Mouse (Mus musculus): ENCODE data around the gene Amotl2.

Gene Amotl2

DNA sequence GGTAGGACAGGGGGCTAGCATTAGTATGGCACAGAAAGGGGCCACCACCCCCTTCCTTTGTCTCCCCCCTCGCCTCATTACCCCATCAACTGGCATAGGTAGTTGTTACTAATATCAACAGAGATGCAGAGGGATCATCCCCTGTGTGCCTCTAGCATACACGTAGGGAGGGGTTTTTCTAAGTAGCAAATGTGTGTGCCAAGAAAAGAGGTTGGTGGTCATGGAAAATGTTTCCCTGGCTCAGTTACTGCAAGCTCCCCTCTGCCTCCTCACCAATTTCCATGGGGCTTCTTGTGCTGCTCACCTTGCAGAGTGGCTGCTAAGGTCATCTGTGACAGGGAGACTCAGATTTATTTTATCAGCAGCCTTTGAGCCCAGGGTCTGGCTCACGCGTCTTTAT is 2.6 kb downstream of the Amotl2 start:
- no peak for DNase-seq (ENCODE audit: low spot score)

DNA sequence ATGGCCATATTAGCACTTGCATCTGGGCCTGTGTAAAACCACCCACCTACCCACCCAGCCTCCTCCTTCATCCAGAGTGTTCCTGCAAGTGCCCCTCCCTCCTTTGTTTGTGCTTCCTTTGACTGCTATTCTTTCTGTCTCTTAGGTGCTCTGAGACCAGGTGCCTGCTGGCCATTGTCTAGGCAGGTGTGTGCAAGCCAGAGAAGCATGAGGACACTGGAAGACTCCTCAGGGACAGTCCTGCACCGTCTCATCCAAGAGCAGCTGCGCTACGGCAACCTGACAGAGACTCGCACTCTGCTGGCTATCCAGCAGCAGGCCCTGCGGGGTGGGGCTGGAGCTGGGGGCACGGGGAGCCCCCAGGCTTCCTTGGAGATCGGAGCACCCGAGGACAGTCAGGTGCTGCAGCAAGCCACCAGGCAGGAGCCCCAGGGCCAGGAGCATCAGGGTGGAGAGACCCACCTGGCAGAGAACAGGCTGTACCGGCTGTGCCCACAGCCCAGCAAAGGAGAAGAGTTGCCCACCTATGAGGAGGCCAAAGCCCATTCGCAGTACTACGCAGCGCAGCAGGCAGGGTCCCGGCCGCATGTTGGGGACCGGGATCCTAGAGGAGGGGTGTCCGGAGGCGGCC is 3.6 kb downstream of the Amotl2 start:
- no peak for DNase-seq (ENCODE audit: low spot score)

DNA sequence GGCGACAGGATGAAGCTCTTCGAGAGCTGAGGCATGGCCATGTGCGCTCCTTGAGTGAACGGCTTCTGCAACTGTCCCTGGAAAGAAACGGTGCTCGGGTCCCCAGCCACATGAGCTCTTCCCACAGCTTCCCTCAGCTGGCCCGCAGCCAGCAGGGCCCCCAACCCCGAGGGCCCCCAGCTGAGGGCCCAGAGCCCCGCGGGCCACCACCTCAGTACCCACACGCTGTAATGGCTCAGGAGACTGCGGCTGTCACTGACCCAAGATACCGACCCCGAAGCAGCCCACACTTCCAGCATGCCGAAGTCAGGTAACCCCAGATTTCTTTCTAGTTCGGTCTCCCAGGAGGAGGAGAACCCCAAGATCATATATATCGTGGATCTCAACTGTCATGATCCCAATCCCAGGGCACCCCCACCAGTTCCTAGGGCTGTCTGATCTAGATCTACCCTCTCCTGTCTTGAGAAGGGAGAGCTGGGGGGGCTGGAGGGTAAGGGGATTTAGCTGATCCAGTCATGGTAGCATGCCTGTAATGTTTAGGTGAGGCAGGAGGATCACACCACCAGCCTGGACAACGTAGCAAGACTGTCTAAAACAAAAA is 4.2 kb downstream of the Amotl2 start:
- DNase-seq (ENCODE audit: low spot score): no peak

DNA sequence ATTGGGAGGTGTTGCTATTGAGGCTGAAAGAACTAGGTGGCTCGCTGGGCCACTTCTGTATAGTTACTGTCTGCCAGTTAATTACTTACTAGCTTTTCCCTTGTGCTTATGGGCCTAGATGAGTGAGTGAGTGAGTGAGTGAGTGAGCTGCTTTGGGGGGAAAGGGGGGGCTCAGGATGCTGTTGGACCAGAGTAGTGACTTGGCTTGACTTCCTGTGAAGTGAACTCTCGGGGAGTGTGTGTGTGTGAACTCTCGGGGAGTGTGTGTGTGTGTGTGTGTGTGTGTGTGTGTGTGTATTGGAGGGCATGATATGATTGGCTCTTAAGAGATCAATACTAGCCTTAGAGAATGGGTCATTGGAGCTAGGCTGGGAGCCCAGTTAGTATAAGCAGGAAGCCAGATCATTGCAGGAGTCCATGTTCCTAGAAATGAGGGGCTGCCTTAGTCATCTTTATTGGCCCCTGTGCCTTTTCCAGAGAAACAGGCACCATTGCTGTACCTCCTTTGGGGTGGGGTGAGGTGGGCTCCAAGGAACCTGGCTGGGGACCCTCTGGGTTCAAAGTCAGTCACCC is 5.0 kb downstream of the Amotl2 start:
- no peak for DNase-seq (ENCODE audit: low spot score)

DNA sequence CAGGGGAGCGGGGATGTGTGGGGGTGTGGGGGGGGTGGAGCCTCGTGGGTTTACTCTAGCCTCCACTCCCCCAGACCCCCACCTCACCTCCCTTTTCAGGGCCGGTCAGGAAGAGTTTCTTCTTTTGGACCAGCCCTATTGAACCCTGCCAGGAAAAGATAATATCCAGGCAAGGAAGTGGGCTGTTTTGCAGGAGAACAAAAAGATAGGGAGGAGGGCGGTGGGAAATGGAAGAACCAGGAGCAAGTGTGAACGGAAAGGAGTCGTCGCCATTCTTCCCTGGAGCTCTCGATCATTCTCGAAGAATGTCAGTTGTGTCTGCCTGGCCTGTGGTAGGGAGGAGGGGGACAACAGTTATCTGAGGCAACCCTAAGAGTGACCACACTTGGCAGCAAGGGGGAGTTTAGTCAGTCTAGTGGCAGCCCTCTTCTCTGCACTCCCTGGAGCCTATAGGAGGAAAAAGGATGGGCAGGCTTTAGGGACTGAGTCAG is 5.6 kb downstream of the Amotl2 start:
- no peak for DNase-seq (ENCODE audit: low spot score)

DNA sequence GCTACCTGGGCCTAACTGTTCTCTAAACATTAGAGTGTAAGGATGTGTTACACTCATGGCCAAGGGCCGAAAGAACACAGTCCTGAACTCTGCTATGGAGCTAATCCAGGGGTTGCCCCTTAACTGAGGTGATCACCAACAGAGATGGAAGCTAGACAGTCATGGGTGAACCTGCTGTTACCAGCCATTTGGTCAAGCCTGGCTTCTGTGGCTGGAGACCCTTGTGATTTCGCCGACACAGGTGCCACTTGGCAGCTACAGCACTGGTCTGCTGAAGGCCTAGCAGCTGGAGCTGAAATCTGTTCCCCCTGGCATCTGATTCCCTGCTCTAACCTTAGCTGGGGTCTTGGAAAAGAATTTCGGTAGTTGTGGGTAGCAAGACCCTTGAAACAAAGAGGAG is 6.3 kb downstream of the Amotl2 start:
- no peak for DNase-seq (ENCODE audit: low spot score)

DNA sequence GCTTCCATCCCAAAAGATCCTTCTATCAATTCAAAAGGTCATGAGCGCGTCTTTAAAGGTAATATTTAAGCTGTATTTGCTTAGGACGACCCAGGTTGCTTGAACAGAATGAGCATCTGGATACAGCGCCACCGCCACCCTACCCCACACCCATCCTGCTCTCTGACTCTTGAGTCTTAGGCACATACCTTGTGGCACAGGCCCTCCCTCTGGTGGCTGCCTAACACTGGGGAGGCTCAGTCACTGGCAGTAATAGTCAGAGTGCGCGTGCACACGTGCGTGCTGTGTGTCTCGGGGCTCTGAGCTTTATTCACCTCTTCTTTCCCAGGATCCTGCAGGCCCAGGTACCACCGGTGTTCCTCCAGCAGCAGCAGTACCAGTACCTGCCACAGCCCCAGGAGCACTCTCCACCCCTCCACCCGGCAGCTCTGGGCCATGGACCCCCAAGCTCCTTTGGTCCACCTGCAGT is 6.8 kb downstream of the Amotl2 start:
- no peak for DNase-seq (ENCODE audit: low spot score)

DNA sequence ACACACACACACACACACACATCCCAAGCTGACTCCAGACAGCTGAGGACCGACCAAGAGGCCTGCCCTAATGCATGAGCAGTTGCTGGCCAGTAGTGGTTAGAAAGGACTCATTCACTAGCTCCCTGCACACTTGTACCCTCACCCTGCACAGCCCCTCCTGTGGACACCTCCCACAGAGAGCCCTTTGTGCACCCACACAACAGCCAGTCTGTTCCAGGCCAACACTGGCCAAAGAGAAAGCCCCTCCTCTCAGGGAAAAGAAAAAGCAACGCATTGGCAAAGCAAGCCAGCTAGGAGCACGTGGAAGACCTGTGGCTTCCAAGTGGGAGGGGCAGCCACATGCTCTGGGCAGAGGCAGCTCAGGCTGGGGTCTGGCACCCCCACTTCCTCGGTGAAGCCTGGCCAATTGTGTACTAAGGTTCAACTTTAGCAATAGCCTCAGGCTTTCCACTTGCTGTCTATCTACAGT is 7.6 kb downstream of the Amotl2 start:
- DNase-seq (ENCODE audit: low spot score): peak; percentile 63

DNA sequence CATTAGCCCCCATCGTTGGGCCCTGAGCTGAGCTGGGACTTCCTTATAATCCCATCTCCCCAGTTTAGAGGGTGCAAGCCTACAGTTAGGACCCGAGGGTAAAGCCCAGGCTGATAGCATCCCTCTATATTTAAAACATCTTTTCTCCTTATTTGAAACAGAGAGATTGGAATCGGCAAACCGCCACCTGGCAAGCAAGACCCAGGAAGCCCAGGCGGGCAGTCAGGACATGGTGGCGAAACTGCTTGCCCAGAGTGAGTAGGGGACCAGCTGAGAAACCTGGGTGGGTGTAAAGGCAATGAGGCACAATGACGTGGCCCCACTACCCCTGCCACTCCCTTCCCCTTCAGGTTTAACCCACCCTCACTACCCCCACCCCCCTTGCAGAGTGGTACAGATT is 8.5 kb downstream of the Amotl2 start:
- DNase-seq (ENCODE audit: low spot score): no peak

DNA sequence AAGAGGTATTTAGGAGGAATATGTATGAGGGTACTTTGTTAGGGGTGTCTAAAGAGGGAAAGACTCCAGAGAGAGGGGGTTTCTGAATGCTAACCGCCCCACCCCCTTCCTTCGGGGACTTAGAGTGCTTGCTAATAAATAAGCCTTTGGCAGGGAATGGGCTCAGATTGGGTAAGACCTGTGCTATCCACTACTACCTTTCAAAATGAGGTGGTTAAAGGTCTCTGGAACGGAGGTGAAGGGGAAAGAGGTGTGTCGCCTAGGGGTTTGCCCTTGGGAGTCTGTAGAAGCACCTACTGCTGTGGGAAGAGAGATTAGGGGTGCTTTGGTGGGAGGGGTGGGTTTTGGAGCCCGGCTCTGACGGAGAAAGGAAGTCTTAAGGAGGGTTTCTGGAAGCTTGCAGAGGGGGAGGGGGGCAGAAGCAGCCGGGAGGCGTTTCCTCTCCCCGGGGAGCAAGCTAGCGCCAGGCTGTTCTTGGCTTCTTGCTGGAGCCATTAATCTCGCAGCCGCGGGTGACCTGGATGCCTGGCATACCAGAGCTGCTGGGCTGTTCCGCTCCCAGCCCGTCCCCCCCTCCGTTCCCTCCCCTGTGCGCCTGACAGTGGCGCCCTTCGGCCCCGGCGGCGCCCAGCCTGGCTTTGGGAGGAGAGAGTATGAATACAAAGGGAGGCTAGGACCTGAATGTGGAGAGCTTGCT is 9.6 kb downstream of the Amotl2 start:
- peak; percentile 90 for DNase-seq (ENCODE audit: low spot score)

DNA sequence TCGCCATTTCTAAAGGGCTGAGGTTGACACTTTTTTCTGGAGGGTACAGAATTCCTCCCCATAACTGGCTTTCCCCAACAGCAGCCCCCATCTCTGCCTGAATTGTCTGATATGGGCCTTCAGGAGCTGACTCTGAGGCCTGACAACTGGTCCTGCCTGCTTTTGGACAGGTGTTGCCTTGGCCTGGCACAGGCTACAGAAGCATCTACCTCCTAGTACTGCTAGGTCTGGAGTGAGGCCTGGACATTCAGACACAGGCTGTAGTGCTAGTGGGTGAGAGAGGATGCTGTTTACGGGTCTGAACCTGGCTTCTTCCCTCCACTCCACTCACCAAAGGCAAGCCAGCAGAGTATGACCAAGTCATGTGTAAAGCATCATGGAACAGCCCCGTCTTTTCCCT is 10.3 kb downstream of the Amotl2 start:
- no peak for DNase-seq (ENCODE audit: low spot score)

DNA sequence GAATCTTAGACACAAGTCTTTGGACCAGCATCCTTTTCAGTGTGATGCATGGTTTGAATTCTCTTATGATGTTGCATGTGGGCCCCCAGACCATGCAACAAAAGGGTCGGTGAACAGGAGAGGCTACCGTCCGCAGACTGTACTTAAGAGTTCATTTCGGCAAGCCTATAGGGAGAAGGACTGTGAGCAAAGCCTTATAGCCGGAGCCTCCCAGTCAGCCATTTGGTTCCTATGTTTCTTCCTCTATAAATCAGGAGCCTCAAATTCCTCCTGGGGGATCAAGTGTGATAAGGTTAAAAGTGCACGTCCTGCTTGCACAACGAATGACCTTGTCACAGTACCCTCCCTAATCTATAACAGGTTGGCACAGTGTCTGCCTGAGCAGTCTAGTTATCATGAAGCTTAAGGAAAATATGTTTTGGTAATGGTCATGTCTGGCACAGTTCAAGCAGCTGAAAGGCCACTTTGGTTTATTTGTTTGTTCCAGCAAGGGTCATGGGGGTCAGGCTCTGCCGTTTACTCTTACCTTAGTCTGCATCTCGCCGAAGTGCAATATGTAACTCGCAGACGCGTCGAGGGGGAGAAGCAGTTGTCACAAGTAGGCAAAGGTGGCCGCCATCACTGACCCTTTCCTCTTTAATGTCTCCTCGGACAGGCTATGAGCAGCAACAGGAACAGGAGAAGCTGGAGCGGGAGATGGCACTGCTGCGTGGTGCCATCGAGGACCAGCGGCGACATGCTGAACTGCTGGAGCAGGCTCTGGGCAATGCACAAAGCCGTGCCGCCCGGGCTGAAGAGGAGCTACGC is 11.4 kb downstream of the Amotl2 start:
- DNase-seq (ENCODE audit: low spot score): no peak

DNA sequence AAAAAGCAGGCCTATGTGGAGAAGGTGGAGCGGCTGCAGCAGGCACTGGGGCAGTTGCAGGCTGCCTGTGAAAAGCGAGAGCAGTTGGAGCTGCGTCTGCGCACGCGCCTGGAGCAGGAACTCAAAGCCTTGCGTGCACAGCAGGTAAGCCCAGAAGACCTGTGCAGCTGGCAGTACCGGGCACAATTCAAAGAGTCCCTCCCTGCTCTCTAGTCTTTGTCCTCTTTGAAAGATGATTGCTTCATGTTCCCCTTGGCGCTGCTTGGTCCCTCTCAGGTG is 11.9 kb downstream of the Amotl2 start:
- DNase-seq (ENCODE audit: low spot score): no peak

DNA sequence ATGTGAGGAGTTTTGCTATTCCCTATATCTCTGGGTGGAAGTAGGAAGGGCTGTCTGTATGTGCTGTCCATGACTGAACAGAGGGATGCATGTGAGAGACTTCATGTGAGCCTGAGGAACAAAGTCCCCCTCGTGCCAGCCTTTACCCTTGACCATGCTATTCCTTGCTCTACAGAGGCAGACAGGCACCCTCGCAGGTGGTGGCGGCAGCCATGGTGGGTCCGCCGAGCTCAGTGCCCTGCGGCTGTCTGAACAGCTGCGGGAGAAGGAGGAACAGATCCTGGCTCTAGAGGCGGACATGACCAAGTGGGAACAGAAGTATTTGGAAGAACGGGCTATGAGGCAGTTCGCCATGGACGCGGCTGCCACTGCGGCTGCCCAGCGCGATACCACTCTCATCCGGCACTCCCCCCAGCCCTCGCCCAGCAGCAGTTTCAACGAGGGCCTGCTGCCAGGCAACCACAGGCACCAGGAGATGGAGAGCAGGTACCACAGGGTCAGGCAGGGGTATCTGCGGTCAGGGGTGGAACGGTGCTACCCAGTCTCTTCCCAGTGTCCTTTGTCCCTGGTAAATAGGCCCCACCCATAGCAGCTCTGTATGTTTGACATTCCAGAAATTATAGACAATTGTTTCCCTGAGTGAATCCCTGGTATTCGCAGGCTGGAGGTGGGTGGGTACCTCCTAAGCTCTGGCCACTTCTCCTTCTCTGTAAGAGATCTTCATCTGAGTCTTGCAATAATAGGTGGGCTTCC is 12.8 kb downstream of the Amotl2 start:
- no peak for DNase-seq (ENCODE audit: low spot score)

DNA sequence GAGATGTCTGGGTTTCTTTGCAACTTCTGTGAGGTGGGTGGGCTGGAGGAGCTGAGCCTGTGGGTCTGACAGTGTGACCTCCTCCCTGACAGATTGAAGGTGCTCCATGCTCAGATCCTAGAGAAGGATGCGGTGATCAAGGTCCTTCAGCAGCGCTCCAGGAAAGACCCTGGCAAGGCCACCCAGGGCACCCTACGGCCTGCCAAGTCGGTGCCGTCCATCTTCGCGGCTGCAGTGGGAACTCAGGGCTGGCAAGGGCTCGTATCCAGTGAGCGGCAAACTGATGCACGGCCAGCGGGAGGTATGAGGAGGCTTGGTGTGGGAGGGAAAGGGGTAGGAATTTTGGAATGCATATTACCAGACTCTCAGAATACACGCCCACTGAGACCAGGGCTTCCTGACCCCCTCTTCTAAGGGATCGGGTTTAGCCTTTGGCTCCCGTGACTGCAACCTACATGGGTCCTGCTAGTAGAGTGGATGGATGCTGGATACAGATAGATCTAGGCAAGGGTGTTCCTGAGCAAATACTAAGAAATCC is 13.5 kb downstream of the Amotl2 start:
- no peak for DNase-seq (ENCODE audit: low spot score)

DNA sequence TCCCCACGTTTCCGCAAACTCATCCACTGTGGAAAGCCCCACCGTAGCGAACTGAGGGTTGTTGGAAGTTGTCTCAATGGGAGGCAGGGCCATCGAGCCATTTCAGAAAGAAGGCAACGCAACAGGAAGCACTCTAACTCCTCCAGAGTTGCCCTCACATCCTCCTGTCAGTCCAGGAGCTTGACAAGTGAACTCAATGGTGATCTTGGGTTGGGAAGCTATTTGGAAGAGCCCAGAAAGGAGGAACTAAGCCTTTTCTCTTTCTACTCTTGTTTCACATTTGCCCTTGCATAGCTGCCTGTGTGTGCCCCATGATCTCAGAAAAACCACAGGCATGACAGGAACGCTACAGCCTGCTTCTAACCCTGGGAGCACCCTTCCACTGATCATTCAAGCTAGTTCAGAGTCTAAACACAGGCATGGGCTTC is 14.6 kb downstream of the Amotl2 start:
- no peak for DNase-seq (ENCODE audit: low spot score)

DNA sequence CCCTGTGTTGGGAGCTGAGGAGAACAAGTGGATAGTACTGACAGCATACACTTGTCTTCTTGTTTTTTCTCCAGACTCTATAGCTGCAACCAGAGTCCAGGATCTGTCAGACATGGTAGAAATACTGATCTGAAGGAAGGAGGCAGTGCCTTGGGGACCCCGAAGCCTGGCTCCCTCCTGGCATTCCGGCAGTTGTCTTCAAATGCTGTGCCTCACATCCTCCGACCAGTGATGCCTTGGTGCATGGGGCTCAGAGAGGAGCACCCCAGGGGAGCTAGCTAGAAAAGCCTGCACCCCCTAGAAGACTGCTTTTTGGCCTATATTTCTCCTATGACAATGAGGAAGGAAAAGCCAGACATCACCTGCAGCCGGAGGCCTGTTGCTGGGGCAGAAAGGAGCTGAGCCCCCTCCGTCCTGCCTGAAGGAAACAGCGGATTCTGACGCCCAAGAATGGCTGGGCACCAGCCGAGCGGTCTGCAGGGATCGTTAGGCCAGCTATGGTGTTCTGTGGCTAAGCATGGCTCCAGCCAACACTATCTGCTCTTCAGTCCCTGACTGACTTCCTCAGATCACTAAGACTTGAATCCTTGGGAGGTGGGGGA is 15.2 kb downstream of the Amotl2 start:
- DNase-seq (ENCODE audit: low spot score): no peak

DNA sequence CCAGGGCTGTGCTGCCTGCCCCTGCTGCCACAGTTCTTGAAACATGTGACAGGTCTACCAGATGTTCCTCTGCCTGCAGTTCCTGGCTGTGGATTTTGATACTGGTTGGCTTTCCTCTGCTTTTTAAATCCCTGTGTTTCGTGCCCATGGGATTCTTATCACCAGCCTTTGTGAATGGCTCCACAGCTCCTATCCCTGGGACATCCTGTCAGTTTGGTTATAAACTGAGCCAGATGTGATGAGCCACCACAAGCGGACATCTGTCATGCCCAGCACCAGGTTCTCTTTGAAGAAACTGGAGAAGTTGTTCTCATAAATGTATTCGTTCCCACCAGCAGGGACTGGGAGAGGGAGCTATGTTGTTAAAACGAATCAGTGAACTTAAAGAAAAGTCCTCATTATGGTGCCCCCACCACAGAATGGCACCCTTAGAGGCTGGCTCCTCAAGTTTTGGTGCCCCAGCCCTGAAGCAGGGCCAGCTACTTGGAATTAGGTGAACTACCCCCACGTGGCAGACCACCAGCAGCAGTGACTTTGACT is 15.9 kb downstream of the Amotl2 start:
- no peak for DNase-seq (ENCODE audit: low spot score)

DNA sequence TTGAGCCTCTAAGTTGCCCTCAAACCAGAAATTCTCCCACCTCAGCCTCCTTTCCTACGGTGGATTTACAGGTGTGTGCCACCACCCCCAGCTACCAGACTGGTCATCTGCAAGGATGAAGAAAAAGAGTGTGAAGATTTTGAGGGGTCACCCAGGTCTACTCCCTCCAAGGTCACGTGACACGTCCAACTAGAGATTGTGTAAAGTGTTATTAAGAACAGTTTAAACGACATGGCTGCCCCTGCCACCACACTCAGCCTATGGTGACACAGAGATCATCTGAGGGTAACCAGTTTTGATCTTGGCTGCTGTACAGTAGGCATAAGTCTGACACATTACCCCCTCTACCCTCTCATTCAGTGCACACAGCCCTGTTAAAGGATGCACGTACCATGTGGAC is 17.0 kb downstream of the Amotl2 start:
- DNase-seq (ENCODE audit: low spot score): no peak

DNA sequence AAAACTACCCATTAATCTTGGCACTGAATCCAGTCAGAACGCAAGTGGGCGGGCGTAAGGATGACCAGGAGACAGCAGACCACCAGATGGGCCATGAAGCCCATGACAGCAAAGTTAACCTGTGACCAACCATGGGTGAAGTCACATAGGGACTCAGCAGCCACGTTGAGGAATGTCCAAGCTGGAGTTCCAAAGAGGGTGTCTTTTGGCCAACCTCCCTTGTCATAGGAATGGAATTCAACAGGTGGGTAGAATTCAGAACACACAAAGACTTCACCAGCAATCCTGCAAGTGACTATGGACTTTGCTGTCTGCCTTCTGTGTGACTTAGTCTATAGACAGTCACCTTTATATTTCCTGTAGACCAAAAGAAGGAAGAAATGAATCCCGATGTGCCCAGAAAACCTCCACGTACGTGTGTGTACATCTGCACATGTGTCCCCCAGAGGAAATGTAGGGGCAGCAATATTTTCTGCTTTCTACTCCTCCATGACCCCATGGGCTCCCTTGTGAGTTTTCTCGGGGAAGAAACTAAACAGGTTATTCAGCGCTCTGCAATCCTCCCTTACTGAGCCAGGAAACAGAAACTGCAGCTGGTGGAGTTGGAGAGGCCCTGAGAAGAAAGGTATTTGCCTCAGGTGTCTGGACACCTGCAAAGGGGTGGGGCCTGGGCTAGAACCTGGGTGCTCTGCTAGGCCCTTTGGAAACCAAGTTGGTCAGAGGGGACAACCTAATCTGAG is 17.7 kb downstream of the Amotl2 start:
- DNase-seq (ENCODE audit: low spot score): no peak

Measured in urinary bladder, postnatal 14 days (tissue).